Mouse (Mus musculus) kidney, adult 2 months (tissue): ENCODE results near the gene Tcf21.

Experiments used
- CTCF ChIP-seq: fragments of 200-500 bp; conservative IDR thresholded peaks from 2 replicates; pipeline ENCODE4 v1.5.1; 2011; ENCODE audit warnings: low read depth, mild to moderate bottlenecking, control low read depth, low read length, moderate library complexity, mixed read lengths; ENCODE audit not compliant: insufficient read depth, insufficient read length
- POLR2A ChIP-seq: fragments of 200-500 bp; IDR thresholded peaks from one replicate; pipeline ENCODE4 v1.6.1; 2011; ENCODE audit warnings: low read depth, low read length, control low read depth

- TF ChIP-seq CTCF (no peak), POLR2A (no peak)
Measured at GRCm38 (mm10) chr10:22814294-22814693, 5.7 kb downstream of the Tcf21 start.
